Mouse (Mus musculus) right cerebral cortex, postnatal 14 days (tissue): ENCODE measurements at regions not wholly inside any gene's neighbourhood (a gene's known extent, or its start where the extent isn't known, plus 50 kb on each side); places are given as distances from the start of the nearest gene placed in this dataset.

ENCODE experiments used
- DNase-seq: peaks from one replicate; pipeline ENCODE4 v3.0.0; 2022

GRCm38 (mm10) chr4:31838592-31838991, 125.3 kb upstream of the Map3k7 start:
- no peak for DNase-seq

- DNase-seq: no peak
These were observed 114.1 kb upstream of the Map3k7 start for GRCm38 (mm10) chr4:31849763-31850162.

GRCm38 (mm10) chr4:31851006-31851405, 112.9 kb upstream of the Map3k7 start:
- DNase-seq: peak; percentile 12

GRCm38 (mm10) chr4:31853851-31854250, 110.0 kb upstream of the Map3k7 start:
- DNase-seq: no peak

GRCm38 (mm10) chr4:31860389-31860788, 103.5 kb upstream of the Map3k7 start:
- no peak for DNase-seq

- DNase-seq: no peak
These were observed 102.7 kb upstream of the Map3k7 start for GRCm38 (mm10) chr4:31861172-31861571.

- no peak for DNase-seq
These were observed 90.6 kb upstream of the Map3k7 start for GRCm38 (mm10) chr4:31872985-31873983.

- DNase-seq: no peak
These were observed 86.5 kb upstream of the Map3k7 start for GRCm38 (mm10) chr4:31877389-31877788.

GRCm38 (mm10) chr4:31878493-31879191, 85.3 kb upstream of the Map3k7 start:
- DNase-seq: no peak

GRCm38 (mm10) chr4:31879192-31879585, 84.7 kb upstream of the Map3k7 start:
- no peak for DNase-seq

GRCm38 (mm10) chr4:31880213-31880612, 83.7 kb upstream of the Map3k7 start:
- no peak for DNase-seq

- no peak for DNase-seq
These were observed 74.2 kb upstream of the Map3k7 start for GRCm38 (mm10) chr4:31889673-31890072.

- DNase-seq: no peak
These were observed 54.7 kb upstream of the Map3k7 start for GRCm38 (mm10) chr4:31909086-31909673.
